Mouse (Mus musculus) bone marrow macrophage, adult 2 months (primary cell): Measurements from ENCODE around the gene Scn4a. TPM values are rescaled to one million over a fixed set of nuclear protein-coding genes. Genes with fewer than 3 reads are reported as not detected.

Experiments
- H3K27ac ChIP-seq: 2 replicates; pipeline ENCODE4 v1.5.1; 2012; ENCODE audit warnings: low read depth, low read length; ENCODE audit not compliant: insufficient read depth
- H3K4me1 ChIP-seq: 2 replicates; pipeline ENCODE4 v1.6.1; 2012; ENCODE audit warnings: low read length; ENCODE audit not compliant: control insufficient read depth, insufficient read depth
- H3K4me3 ChIP-seq: 2 replicates; pipeline ENCODE4 v1.5.1; 2012; ENCODE audit warnings: mild to moderate bottlenecking, low read length, moderate library complexity; ENCODE audit not compliant: insufficient read depth
- CTCF ChIP-seq: IDR thresholded peaks from 2 replicates; pipeline ENCODE4 v1.5.1; 2012; ENCODE audit warnings: low read depth, mild to moderate bottlenecking, low read length, moderate library complexity
- POLR2A ChIP-seq: IDR thresholded peaks from 2 replicates; pipeline ENCODE4 v1.6.1; 2012; ENCODE audit warnings: mild to moderate bottlenecking, low read depth, low read length, borderline replicate concordance
- polyA plus RNA-seq: library from polyadenylated mRNA; stranded (reverse); fragments of >200 nt; gene quantifications from 2 replicates; pipeline ENCODE4 v1.2.4, GENCODE M21; 2012; ENCODE audit not compliant: missing spikeins, insufficient read depth, insufficient read length

The Scn4a gene
- polyA plus RNA-seq, 1 experiment = not detected

GRCm38 (mm10) chr11:106318406-106319366 is 34.4 kb downstream of the Scn4a start:
- TF ChIP-seq CTCF (no peak), POLR2A (no peak)
- H3K4me3 ChIP-seq = 0 out of 2 replicates have a peak overlapping the region, but pooled peaks have one; percentile 10
- peak overlapping the region; percentile 74 for H3K27ac ChIP-seq
- peaks cover 25% of the 10 kb centered on the region for H3K4me1 ChIP-seq

GRCm38 (mm10) chr11:106317801-106318200 is 35.3 kb downstream of the Scn4a start:
- Histone ChIP-seq H3K4me3 (no peak overlapping the region), H3K27ac (0 out of 2 replicates have a peak overlapping the region, but pooled peaks have one; percentile 74), H3K4me1 (peaks cover 25% of the 10 kb centered on the region)
- TF ChIP-seq CTCF (no peak), POLR2A (no peak)

- no peak overlapping the region for H3K4me3 ChIP-seq
- no peak for TF ChIP-seq CTCF
- no peak for TF ChIP-seq POLR2A
- peaks cover 25% of the 10 kb centered on the region for H3K4me1 ChIP-seq
- H3K27ac ChIP-seq = no peak overlapping the region
These were observed 36.7 kb downstream of the Scn4a start for GRCm38 (mm10) chr11:106316416-106316815.

GRCm38 (mm10) chr11:106314333-106314812 is 38.7 kb downstream of the Scn4a start, which contains the start of gene Cd79b:
TSS of gene Cd79b (minus strand) at chr11:106314762.
- H3K4me3 ChIP-seq = no peak within 1 kb of the TSS
- no peak within 1 kb of the TSS for H3K27ac ChIP-seq
- TF ChIP-seq CTCF (no peak), POLR2A (no peak)
- H3K4me1 ChIP-seq = peaks cover 25% of the 10 kb centered on the region

DNA sequence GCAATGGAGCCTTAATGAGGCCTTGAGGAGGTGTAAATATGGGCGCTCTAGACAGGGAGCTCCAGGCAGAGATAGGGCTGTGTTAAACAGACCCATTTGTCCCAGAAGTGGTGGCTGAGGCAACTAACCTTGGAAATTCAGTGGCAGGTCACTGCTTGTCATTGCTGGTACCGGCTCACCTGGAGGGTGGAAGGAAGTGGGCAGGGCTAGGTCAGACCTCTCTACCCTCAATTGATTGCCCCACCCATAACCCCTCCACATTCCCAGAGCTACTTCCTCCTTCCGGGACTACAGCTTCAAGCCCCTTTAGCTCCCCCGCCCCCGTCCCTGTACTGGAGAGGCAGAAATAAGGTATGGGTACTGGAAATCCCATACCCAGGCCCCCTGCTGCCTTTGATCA is 39.6 kb downstream of the Scn4a start:
- no peak overlapping the region for H3K27ac ChIP-seq
- no peak overlapping the region for H3K4me3 ChIP-seq
- TF ChIP-seq CTCF = no peak
- peaks cover 18% of the 10 kb centered on the region for H3K4me1 ChIP-seq

DNA sequence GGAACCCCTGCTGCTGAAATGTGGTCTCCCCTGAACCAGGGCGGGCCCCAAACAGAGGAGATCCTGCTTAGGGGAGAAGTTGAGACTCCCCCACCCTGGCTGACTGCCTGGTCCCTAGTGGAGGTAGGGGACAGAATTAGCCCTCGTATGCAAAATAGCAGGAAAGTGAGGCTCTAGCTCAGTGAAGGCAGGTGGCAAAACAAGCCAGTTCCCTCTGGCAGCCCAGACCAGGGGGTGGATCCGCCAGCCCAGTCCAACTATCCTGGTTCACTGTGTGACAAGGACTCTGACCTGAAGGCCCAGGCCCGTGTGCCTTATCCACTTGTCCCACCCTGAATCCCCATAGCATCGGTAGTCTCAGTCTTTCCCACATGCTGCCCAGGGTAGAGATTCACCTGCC is 43.0 kb downstream of the Scn4a start:
- H3K4me1 ChIP-seq = peaks cover 14% of the 10 kb centered on the region
- no peak overlapping the region for H3K27ac ChIP-seq
- H3K4me3 ChIP-seq = no peak overlapping the region
- TF ChIP-seq CTCF = no peak
- TF ChIP-seq POLR2A = no peak

DNA sequence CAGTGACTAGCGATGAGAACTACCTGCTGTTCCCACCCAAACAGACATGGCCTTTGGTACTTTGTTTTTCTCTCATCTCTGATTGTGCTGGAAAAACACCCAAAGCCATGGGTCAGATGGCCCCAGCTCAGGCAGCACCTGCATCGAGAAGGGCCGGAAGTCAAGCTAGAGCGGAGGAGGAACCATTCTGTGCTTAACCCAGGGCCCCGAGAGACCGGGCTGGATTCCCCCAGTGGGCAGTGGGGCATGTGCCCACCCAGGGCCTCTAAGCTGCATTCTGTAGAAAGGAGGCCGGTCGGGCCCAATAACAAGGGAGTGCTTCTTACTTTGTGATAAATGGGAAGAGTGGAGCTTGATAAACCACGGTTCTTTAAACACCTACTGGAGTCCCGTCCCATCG is 44.9 kb downstream of the Scn4a start:
- Histone ChIP-seq H3K4me1 (peaks cover 18% of the 10 kb centered on the region), H3K27ac (no peak overlapping the region), H3K4me3 (no peak overlapping the region)
- no peak for TF ChIP-seq POLR2A
- TF ChIP-seq CTCF = no peak

DNA sequence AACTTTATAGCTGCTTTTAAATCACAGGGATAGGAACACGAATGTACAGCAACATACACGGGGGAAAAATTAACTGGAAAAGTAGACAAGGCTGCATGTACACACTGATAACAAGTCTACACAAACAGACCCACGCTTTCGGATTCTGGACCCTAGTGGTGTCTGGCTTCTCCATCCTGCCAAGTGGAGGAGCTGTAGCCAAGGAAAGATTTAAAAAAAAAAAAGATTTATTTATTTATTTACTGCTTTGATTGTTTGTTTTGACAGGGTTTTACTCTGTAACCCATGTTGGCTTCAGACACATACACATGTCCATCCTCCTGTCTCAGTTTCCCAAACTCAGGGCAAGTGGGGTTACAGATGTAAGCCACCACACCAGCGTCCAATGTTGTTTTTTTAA is 45.7 kb downstream of the Scn4a start:
- no peak for TF ChIP-seq POLR2A
- TF ChIP-seq CTCF = no peak
- Histone ChIP-seq H3K27ac (no peak overlapping the region), H3K4me1 (peaks cover 18% of the 10 kb centered on the region), H3K4me3 (no peak overlapping the region)

DNA sequence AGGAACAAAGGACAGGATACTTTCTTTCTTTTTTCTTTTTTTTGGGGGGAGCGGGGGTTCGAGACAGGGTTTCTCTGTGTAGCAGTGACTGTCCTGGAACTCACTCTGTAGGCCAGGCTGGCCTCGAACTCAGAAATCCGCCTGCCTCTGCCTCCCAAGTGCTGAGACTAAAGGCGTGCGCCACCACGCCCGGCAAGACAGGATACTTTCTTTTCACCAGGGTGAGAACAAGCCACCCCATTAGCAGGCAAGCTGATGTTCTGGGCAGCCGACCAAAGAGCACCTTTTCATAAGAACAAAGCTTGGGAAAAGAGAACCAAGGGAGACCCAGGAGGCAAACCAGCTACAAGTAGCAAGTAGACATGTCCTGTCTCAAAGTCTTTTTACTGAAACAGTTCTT is 46.3 kb downstream of the Scn4a start:
- Histone ChIP-seq H3K27ac (no peak overlapping the region), H3K4me1 (peaks cover 18% of the 10 kb centered on the region), H3K4me3 (no peak overlapping the region)
- TF ChIP-seq CTCF (no peak), POLR2A (no peak)

GRCm38 (mm10) chr11:106306065-106306385 is 47.1 kb downstream of the Scn4a start:
- H3K4me3 ChIP-seq = no peak overlapping the region
- peaks cover 18% of the 10 kb centered on the region for H3K4me1 ChIP-seq
- peak overlapping the region; percentile 86 for H3K27ac ChIP-seq
- no peak for TF ChIP-seq CTCF
- TF ChIP-seq POLR2A = no peak
